Comparison of ENCODE assay signal across 21 mouse cellular contexts in the genomic region with DNA sequence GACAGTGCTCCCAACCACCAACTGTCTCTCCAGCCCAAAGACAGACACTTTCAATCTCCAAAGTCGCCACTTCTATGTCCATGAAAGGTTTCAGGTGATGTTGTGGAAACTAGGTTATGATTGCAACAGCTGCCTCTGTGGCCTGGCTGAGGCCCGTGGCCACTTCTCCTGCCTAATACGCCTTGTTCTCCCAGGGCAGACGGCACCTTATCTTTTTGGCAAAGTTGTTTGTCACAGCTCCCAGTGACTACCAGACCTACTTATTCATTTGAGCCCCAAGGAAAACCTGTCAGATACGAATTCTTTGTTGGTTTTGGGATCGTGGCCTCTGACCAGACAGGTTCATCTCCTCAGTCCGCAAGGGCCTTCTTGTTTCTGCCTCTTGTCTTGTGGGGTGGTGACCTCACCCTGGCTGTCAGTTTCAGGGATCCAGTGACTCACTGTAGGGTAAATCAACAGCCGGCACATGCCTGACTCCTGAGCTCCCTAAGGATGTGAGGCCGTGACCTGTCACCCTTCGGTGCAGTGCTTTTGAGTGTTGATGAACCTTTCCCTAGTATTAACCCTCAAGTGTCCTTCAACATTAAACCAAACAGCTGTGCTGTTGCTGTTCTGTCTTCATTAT. TPM values are rescaled to one million over a fixed set of nuclear protein-coding genes. Genes with fewer than 3 reads are reported as not detected.
"Had no signal": no experiment of that assay in that cellular context is flagged by ENCODE, and none has a peak within 500 bp of the region (broad histone marks: within the 10 kb centered on the region; RNA-seq: fewer than 3 reads in every experiment).

No protein-coding gene starts in this region.

- DNase-seq: kidney, postnatal 25 days; layer of hippocampus, adult 9-11 months; layer of hippocampus, postnatal 36 days; liver; liver, embryonic 13.5 days; liver, postnatal 0 days; lung, postnatal 14 days; right cerebral cortex, postnatal 4 days; spleen, adult 18-20 months; thymus, adult 2 months; thymus, postnatal 25 days had no signal

RNA-seq across cellular contexts. Expression of a gene that starts 15.1 kb away (rescaled TPM):
- total RNA-seq: monocyte, adult 5-6 weeks had no signal
- polyA plus RNA-seq: liver, embryonic 13.5 days; macrophage had no signal

RNA-seq across cellular contexts. Expression of a gene that starts 29.7 kb away (rescaled TPM):
- total RNA-seq: layer of hippocampus, adult 18-20 months; layer of hippocampus, postnatal 36 days; left cerebral cortex, postnatal 36 days; monocyte, adult 5-6 weeks; neutrophil, adult 5-6 weeks had no signal
- polyA plus RNA-seq: limb, embryonic 12.5 days; liver, embryonic 13.5 days; liver, postnatal 0 days; macrophage; midbrain, embryonic 11.5 days; midbrain, embryonic 15.5 days; neural tube, embryonic 12.5 days; urinary bladder, adult 2 months had no signal
